Mouse (Mus musculus): ENCODE results near the gene Erich4. TPM values are rescaled to one million over a fixed set of nuclear protein-coding genes. Genes with fewer than 3 reads are reported as not detected.
A peak's percentile ranks its signal among the peaks of the same experiment; 100 is the strongest.

Gene Erich4
- polyA plus RNA-seq, 1 experiment from 2014 or later, result not detected

- Histone ChIP-seq H3K27ac (no peak overlapping the region), H3K4me2 (no peak overlapping the region), H3K4me3 (no peak overlapping the region), H3K27me3 (no peaks in the 10 kb centered on the region), H3K9ac (no peak overlapping the region), H3K36me3 (peaks cover 84% of the 10 kb centered on the region), H3K9me3 (no peaks in the 10 kb centered on the region), H3K4me1 (replicated peaks) (no peaks in the 10 kb centered on the region)
- ATAC-seq (ENCODE audit: low FRiP score), result no peak
- 93% methylated on average over 5 of the region's 5 CpGs for WGBS
Observed at GRCm38 (mm10) chr7:25637099-25637498, 21.4 kb upstream of the Erich4 start.

GRCm38 (mm10) chr7:25636373-25636772 is 20.7 kb upstream of the Erich4 start:
- H3K9ac ChIP-seq, result no peak overlapping the region; the same call in 1 of the 2 replicates
- no peak overlapping the region for H3K4me2 ChIP-seq
- no peak for ATAC-seq (ENCODE audit: low FRiP score)
- H3K9me3 ChIP-seq, result no peaks in the 10 kb centered on the region
- no peaks in the 10 kb centered on the region for H3K27me3 ChIP-seq
- WGBS, result 86% methylated on average over 3 of the region's 3 CpGs
- no peak overlapping the region for H3K4me3 ChIP-seq
- H3K4me1 ChIP-seq (replicated peaks), result no peaks in the 10 kb centered on the region
- H3K36me3 ChIP-seq, result peaks cover 87% of the 10 kb centered on the region
- no peak overlapping the region for H3K27ac ChIP-seq

DNA sequence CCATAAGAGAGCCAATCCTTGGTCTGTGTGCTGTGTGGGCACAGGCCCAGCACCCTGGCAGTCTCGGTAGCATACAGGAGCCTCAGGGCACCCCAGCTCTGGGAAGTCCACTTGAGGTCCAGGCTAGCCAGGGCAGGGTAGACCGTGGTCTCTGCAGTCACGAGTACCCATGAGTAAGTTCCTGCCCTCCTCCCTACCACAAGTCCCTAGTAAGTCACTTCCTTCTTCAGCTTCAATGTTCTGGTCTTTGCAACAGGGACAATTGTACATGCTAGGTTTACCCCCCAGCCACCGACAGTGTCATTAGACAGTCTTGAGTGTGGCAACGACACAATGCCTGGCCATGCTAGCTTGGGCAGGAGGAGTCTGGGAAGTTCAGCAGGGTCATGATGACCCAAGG is 17.0 kb upstream of the Erich4 start:
- peaks cover 5% of the 10 kb centered on the region for H3K4me1 ChIP-seq (replicated peaks)
- ATAC-seq (ENCODE audit: low FRiP score), result no peak
- H3K27me3 ChIP-seq, result peaks cover 22% of the 10 kb centered on the region
- no peak overlapping the region for H3K4me3 ChIP-seq
- no peak overlapping the region for H3K27ac ChIP-seq
- no peak overlapping the region for H3K9ac ChIP-seq
- no peak overlapping the region for H3K4me2 ChIP-seq
- no peaks in the 10 kb centered on the region for H3K9me3 ChIP-seq
- 96% methylated on average over 5 of the region's 5 CpGs for WGBS
- peaks cover 83% of the 10 kb centered on the region for H3K36me3 ChIP-seq

DNA sequence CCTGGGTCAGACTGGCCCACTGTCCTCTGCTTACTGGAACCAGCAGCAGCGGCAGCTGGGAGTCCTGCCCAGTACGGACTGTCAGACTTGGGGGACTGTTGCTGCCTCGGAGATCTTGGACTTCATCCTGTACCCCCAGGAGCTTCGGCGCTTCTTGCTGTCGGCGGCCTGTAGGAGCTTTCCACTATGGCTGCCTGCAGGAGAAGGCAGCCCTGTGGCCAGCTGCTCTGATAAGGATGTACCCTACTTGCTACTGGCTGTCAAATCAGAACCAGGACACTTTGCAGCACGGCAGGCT is 12.6 kb upstream of the Erich4 start:
- H3K36me3 ChIP-seq, result peaks cover 74% of the 10 kb centered on the region

GRCm38 (mm10) chr7:25627431-25628322 is 12.0 kb upstream of the Erich4 start:
- Histone ChIP-seq H3K4me3 (peak overlapping the region; percentile 19), H3K9ac (peak overlapping the region; percentile 64), H3K4me2 (peak overlapping the region; percentile 45), H3K27me3 (peaks cover 36% of the 10 kb centered on the region), H3K27ac (no peak overlapping the region), H3K9me3 (no peaks in the 10 kb centered on the region), H3K4me1 (replicated peaks) (peaks cover 20% of the 10 kb centered on the region), H3K36me3 (peaks cover 74% of the 10 kb centered on the region)
- peak; percentile 11; the same call in 1 of the 2 replicates for ATAC-seq (ENCODE audit: low FRiP score)
- 19% methylated on average over 38 of the region's 38 CpGs for WGBS

More for the DNA sequence above, 12.6 kb upstream of the Erich4 start:
- Histone ChIP-seq H3K4me2 (no peak overlapping the region), H3K27ac (no peak overlapping the region), H3K9me3 (no peaks in the 10 kb centered on the region), H3K4me3 (no peak overlapping the region), H3K9ac (no peak overlapping the region), H3K27me3 (peaks cover 36% of the 10 kb centered on the region), H3K4me1 (replicated peaks) (peaks cover 20% of the 10 kb centered on the region)
- no peak for ATAC-seq (ENCODE audit: low FRiP score)
- 72% methylated on average over 8 of the region's 8 CpGs for WGBS

- H3K9ac ChIP-seq, result peak within 1 kb of the TSS; percentile 64
- peaks cover 36% of the 10 kb centered on the region for H3K27me3 ChIP-seq
- peaks cover 73% of the 10 kb centered on the region for H3K36me3 ChIP-seq
- H3K9me3 ChIP-seq, result no peaks in the 10 kb centered on the region
- no peak for ATAC-seq (ENCODE audit: low FRiP score)
- H3K4me2 ChIP-seq, result peak within 1 kb of the TSS; percentile 45
- 19% methylated on average over 29 of the region's 29 CpGs for WGBS
- peaks cover 20% of the 10 kb centered on the region for H3K4me1 ChIP-seq (replicated peaks)
- peak within 1 kb of the TSS; percentile 19 for H3K4me3 ChIP-seq
- H3K27ac ChIP-seq, result no peak within 1 kb of the TSS
Observed at GRCm38 (mm10) chr7:25626509-25627430, 11.1 kb upstream of the Erich4 start, which contains the start of gene B3gnt8. Gene B3gnt8 (plus strand): TSS chr7:25626654.

GRCm38 (mm10) chr7:25625594-25626250 is 10.0 kb upstream of the Erich4 start:
- H3K4me2 ChIP-seq, result no peak overlapping the region
- peaks cover 36% of the 10 kb centered on the region for H3K27me3 ChIP-seq
- no peaks in the 10 kb centered on the region for H3K9me3 ChIP-seq
- peaks cover 20% of the 10 kb centered on the region for H3K4me1 ChIP-seq (replicated peaks)
- H3K9ac ChIP-seq, result no peak overlapping the region
- peaks cover 72% of the 10 kb centered on the region for H3K36me3 ChIP-seq
- no peak overlapping the region for H3K4me3 ChIP-seq
- 77% methylated on average over 10 of the region's 10 CpGs for WGBS
- no peak overlapping the region for H3K27ac ChIP-seq
- no peak for ATAC-seq (ENCODE audit: low FRiP score)

DNA sequence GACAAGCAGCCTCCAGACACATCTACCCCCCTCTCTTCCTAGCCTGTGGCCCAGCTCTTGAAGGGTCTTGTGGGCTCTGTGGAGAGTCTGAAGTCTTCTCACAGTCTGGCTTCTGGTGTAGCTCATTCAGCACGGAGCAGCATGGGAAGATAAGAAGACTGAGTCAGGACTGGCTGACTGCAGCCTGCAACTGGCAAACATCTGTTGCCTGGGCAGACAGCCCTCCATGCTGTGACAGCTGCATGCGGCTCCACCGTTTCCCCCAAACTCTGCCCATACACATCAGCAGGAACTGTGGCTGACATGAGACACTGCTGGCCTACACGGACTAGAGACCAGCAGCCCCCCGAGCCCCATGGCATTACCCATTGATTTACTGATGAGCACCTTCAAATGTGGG is 9.2 kb upstream of the Erich4 start:
- WGBS, result 83% methylated on average over 5 of the region's 5 CpGs
- Histone ChIP-seq H3K4me3 (no peak overlapping the region), H3K27me3 (peaks cover 36% of the 10 kb centered on the region)

DNA sequence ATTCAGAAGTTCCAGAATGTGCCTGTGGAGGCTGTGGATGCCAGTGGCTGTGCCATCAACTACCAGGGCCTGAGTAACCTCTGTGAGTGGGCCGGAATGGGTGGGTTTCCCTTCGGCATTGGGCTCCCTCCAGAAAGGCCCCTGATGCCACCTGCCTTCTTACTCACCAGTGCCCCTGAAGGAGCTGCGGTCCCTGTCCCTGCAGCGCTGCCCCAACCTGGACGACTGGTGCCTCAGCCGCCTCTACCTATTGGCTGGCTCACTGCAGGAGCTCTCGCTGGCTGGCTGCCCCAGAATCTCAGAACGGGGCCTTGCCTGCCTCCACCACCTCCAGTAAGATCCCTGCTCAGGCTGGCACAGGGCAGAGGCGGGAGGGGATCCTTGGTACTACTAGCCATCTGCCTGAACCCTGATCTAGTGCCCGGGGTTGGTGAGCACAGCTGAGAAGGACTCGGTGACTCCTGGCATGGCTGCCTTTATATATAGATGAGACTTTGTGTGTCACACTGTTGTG is 8.2 kb upstream of the Erich4 start:
- no peak overlapping the region for H3K9ac ChIP-seq
- 90% methylated on average over 11 of the region's 11 CpGs for WGBS
- ATAC-seq (ENCODE audit: low FRiP score), result no peak
- peaks cover 27% of the 10 kb centered on the region for H3K27me3 ChIP-seq
- no peak overlapping the region for H3K27ac ChIP-seq
- H3K4me2 ChIP-seq, result no peak overlapping the region
- H3K9me3 ChIP-seq, result no peaks in the 10 kb centered on the region
- H3K36me3 ChIP-seq, result peaks cover 54% of the 10 kb centered on the region
- H3K4me1 ChIP-seq (replicated peaks), result peaks cover 27% of the 10 kb centered on the region
- H3K4me3 ChIP-seq, result no peak overlapping the region

More for the DNA sequence above, 9.2 kb upstream of the Erich4 start:
- Histone ChIP-seq H3K9me3 (no peaks in the 10 kb centered on the region), H3K36me3 (peaks cover 63% of the 10 kb centered on the region), H3K4me2 (no peak overlapping the region), H3K9ac (no peak overlapping the region), H3K4me1 (replicated peaks) (peaks cover 24% of the 10 kb centered on the region), H3K27ac (no peak overlapping the region)
- no peak for ATAC-seq (ENCODE audit: low FRiP score)

DNA sequence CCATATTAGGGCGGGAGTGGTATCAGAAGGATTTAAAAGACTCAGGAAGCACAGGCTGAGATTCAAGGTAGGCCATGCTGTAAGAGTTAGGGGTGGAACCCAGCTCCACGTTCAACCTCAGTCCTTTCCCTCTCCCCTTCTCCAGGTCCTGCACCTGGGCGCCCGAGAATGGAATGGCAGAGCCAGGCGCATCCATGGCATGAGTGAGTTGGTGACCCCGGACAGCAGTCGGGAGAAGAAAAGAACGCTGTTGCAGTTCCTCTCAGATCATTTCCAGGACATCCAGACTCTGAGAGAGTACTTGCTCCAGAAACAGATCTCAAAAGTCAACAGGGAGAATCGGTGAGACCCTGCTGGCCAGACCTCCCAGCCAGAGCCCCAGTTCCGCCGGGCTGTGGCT is 5.1 kb upstream of the Erich4 start:
- no peak overlapping the region for H3K27ac ChIP-seq

DNA sequence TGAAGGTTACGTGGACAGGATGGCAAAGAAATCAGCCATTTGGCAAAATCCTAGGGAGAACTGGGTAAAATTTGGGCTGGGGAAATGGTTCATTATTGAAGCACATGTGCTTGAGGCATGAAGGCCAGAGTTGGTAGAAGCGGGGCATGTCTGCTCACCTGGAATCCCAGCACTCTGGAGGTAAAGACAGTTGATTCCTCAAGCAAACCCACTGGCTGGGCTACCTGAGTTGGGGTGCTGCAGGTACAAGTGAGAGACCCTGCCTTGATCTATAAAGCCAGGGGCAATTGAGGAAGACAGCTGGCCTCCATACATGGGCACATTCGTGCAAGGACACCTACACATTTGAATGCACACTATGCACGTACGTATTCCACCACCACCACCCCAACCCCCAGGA is 4.4 kb upstream of the Erich4 start:
- Histone ChIP-seq H3K4me2 (peak overlapping the region; percentile 59), H3K4me1 (replicated peaks) (peaks cover 7% of the 10 kb centered on the region), H3K9ac (peak overlapping the region; percentile 65), H3K9me3 (no peaks in the 10 kb centered on the region), H3K4me3 (peak overlapping the region; percentile 62), H3K36me3 (peaks cover 42% of the 10 kb centered on the region), H3K27me3 (peaks cover 6% of the 10 kb centered on the region; the same call in 1 of the 2 replicates), H3K27ac (no peak overlapping the region)
- 95% methylated on average over 5 of the region's 5 CpGs for WGBS
- no peak for ATAC-seq (ENCODE audit: low FRiP score)

More for the DNA sequence above, 5.1 kb upstream of the Erich4 start:
- Histone ChIP-seq H3K36me3 (peaks cover 48% of the 10 kb centered on the region), H3K4me1 (replicated peaks) (peaks cover 7% of the 10 kb centered on the region), H3K4me2 (no peak overlapping the region), H3K9ac (no peak overlapping the region), H3K4me3 (no peak overlapping the region), H3K27me3 (peaks cover 6% of the 10 kb centered on the region; the same call in 1 of the 2 replicates), H3K9me3 (no peaks in the 10 kb centered on the region)
- 92% methylated on average over 11 of the region's 11 CpGs for WGBS
- no peak for ATAC-seq (ENCODE audit: low FRiP score)

- Histone ChIP-seq H3K27ac (peak overlapping the region; percentile 60), H3K9ac (peak overlapping the region; percentile 65), H3K4me3 (peak overlapping the region; percentile 62), H3K27me3 (peaks cover 6% of the 10 kb centered on the region; the same call in 1 of the 2 replicates), H3K4me1 (replicated peaks) (peaks cover 7% of the 10 kb centered on the region), H3K9me3 (no peaks in the 10 kb centered on the region), H3K4me2 (peak overlapping the region; percentile 59), H3K36me3 (peaks cover 38% of the 10 kb centered on the region)
- ATAC-seq (ENCODE audit: low FRiP score), result no peak
- 19% methylated on average over 5 of the region's 5 CpGs for WGBS
Observed at GRCm38 (mm10) chr7:25619722-25619991, 4.0 kb upstream of the Erich4 start.

All from hindbrain, embryonic 13.5 days (tissue).